Mouse (Mus musculus) mouse embryonic stem cell (cell line): ENCODE measurements around the gene Slc6a17.

Source experiments
- in situ Hi-C, 2 experiments: fragments of 300-500 bp; cut with MboI; formaldehyde crosslinking; loops; 1 replicate in 1 of 2; 3 replicates in 1 of 2; pipeline ENCODE4 v1.14.3; 2019 to 2020; ENCODE audit warnings: low sequenced_read_pairs in 2 of 2, low pct_unique_long_range_greater_than_20kb in 1 of 2, mixed read lengths in 1 of 2; ENCODE audit not compliant: unreplicated experiment in 1 of 2

Slc6a17 gene

GRCm38 (mm10) chr3:107530581-107530980 lies 12.8 kb upstream of the Slc6a17 start:
- in situ Hi-C loops = no loop called here

- in situ Hi-C loops = no loop called here
These were observed 11.4 kb upstream of the Slc6a17 start for GRCm38 (mm10) chr3:107529182-107529581.

GRCm38 (mm10) chr3:107528401-107529118 lies 10.7 kb upstream of the Slc6a17 start:
- in situ Hi-C loops = no loop called here

- in situ Hi-C loops = no loop called here
These were observed 6.7 kb upstream of the Slc6a17 start for GRCm38 (mm10) chr3:107524547-107524946.

GRCm38 (mm10) chr3:107520931-107521330 lies 3.1 kb upstream of the Slc6a17 start:
- in situ Hi-C loops = no loop called here

- in situ Hi-C loops = no loop called here
These were observed 815 bp downstream of the Slc6a17 start for GRCm38 (mm10) chr3:107516776-107517630.

- in situ Hi-C loops = no loop called here
These were observed 1.8 kb downstream of the Slc6a17 start for GRCm38 (mm10) chr3:107515989-107516388.

- in situ Hi-C loops = no loop called here
These were observed 6.4 kb downstream of the Slc6a17 start for GRCm38 (mm10) chr3:107511416-107511815.

- in situ Hi-C loops = no loop called here
These were observed 9.1 kb downstream of the Slc6a17 start for GRCm38 (mm10) chr3:107508696-107509095.

- in situ Hi-C loops = no loop called here
These were observed 9.9 kb downstream of the Slc6a17 start for GRCm38 (mm10) chr3:107507966-107508365.

GRCm38 (mm10) chr3:107506531-107506930 lies 11.3 kb downstream of the Slc6a17 start:
- in situ Hi-C loops = no loop called here

GRCm38 (mm10) chr3:107505464-107506367 lies 12.1 kb downstream of the Slc6a17 start:
- in situ Hi-C loops = no loop called here

GRCm38 (mm10) chr3:107504542-107504941 lies 13.3 kb downstream of the Slc6a17 start:
- in situ Hi-C loops = no loop called here

GRCm38 (mm10) chr3:107503716-107504115 lies 14.1 kb downstream of the Slc6a17 start:
- in situ Hi-C loops = no loop called here

- in situ Hi-C loops = no loop called here
These were observed 16.1 kb downstream of the Slc6a17 start for GRCm38 (mm10) chr3:107501702-107502151.

- in situ Hi-C loops = no loop called here
These were observed 17.5 kb downstream of the Slc6a17 start for GRCm38 (mm10) chr3:107500301-107500700.

GRCm38 (mm10) chr3:107496086-107496850 lies 21.6 kb downstream of the Slc6a17 start:
- in situ Hi-C loops = no loop called here

- in situ Hi-C loops = no loop called here
These were observed 22.3 kb downstream of the Slc6a17 start for GRCm38 (mm10) chr3:107495524-107495923.
